Mouse (Mus musculus) thymus, postnatal 36 days (tissue): ENCODE measurements around the gene Tlr13.
"Not testable (repeated sequence)": the region's sequence is repeated elsewhere in the genome, so short reads cannot be mapped to it uniquely, and the experiment has no call there.

ENCODE experiments used
- DNase-seq, 2 experiments: peaks; one replicate each; pipeline ENCODE4 v3.0.0; 2022; ENCODE audit warnings: mixed read lengths in 2 of 2

Gene Tlr13

GRCm38 (mm10) chrX:106186713-106187649 is 44.0 kb downstream of the Tlr13 start, which contains the start of gene Pgk1:
Gene Pgk1 (plus strand): TSS chrX:106187100.
- DNase-seq = peak; percentile 87 to 92

DNA sequence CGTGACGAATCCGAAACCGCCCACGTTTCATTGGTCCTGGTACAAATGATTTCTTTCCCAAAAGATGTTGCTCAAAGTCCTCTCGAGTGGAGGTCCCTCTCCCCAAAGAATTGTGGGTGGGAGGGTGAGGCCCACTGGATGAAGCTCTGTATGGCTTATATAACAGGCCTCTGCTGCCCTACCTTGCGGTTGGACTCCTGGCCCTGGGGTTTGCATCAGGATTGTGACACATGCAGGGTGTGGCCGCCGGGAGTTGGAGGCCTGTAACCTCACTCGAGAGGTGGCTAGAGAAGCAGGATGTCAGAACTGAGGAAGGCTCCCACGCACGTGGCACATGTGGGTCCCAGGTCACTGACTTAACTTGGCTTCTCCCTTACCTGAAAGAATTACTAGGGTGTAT is 44.7 kb downstream of the Tlr13 start:
- peak; percentile 7 to 32 for DNase-seq

GRCm38 (mm10) chrX:106189356-106189755 is 46.4 kb downstream of the Tlr13 start:
- no peak for DNase-seq

GRCm38 (mm10) chrX:106190091-106190490 is 47.1 kb downstream of the Tlr13 start:
- no peak for DNase-seq

DNA sequence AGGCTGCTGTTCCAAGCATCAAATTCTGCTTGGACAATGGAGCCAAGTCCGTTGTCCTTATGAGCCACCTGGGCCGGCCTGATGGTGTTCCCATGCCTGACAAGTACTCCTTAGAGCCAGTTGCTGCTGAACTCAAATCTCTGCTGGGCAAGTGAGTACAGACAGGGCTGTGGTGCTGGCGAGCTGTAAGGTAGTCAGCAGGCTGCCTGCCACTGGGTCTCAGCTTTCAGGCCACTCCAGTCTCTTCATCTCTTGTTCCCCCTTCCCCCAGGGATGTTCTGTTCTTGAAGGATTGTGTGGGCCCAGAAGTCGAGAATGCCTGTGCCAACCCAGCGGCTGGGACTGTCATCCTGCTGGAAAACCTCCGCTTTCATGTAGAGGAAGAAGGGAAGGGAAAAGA is 51.4 kb downstream of the Tlr13 start:
- DNase-seq = not testable (repeated sequence)

DNA sequence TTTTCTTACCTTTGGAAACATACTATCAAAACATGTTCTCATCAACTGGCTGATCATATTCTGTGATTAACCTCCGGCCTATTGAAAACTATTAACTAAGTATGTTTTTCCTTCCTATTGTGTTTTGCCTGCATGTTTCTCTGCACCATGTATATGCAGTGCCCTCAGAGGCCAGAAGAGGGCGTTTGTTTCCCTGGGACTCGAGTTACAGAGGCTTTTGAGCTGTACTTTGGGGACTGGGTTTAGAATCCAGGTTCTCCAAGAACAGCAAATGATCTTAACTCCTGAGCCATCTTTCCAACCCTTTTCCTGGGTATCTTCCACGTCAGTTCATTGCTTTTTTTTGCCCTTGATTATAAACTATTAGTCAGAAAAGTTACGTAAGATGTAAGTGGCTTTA is 54.3 kb downstream of the Tlr13 start:
- peak; percentile 9 to 14 for DNase-seq

- no peak for DNase-seq
Measured at GRCm38 (mm10) chrX:106198904-106199303, 55.9 kb downstream of the Tlr13 start.

DNA sequence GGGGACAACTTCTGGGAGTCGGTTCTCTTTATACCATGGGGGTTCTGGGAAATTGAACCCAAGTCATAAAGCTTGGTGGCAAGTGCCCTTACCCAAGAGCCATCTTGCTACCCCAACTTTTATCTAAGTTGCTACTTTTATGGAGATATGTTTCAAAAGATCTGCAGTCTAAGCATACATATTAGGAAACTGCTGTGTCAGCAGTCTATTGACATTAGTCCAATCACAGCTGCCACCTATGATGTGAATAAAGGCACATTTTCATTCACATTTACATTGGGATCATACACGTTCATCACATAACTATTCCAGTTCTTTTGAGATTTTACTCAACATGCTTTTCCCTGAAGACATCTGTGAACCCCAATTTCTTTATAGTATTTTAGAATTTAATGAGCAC is 66.1 kb downstream of the Tlr13 start:
- no peak for DNase-seq
